Mouse (Mus musculus) layer of hippocampus, adult 2 months (tissue): ENCODE measurements around the gene Nanos1. TPM values are rescaled to one million over a fixed set of nuclear protein-coding genes. Genes with fewer than 3 reads are reported as not detected.

Source experiments
- DNase-seq, 2 experiments: peaks; one replicate each; pipeline ENCODE4 v3.0.0; 2022; ENCODE audit warnings: low spot score in 2 of 2
- H3K27ac ChIP-seq: fragments of 200-600 bp; 2 replicates; pipeline ENCODE4 v1.8.1; 2022
- H3K4me3 ChIP-seq: fragments of 200-600 bp; 2 replicates; pipeline ENCODE4 v1.8.1; 2022; ENCODE audit warnings: mild to moderate bottlenecking
- CTCF ChIP-seq: fragments of 200-600 bp; conservative IDR thresholded peaks from 2 replicates; pipeline ENCODE4 v1.8.1; 2022; ENCODE audit warnings: antibody characterized with exemption, mild to moderate bottlenecking, moderate library complexity
- microRNA-seq, 2 experiments: library from miRNA; unstranded; fragments of <30 nt; microRNA quantifications; one replicate each; pipeline ENCODE4 v1.2.0; 2021
- total RNA-seq, 2 experiments: library from RNA; stranded (reverse); gene quantifications; 2 replicates each; pipeline ENCODE4 v1.2.3; 2021

The Nanos1 gene
- total RNA-seq, 2 experiments from 2014 or later = 14.8 to 16.8 TPM

- no peak for DNase-seq
- Histone ChIP-seq H3K4me3 (peak overlapping the region; percentile 98), H3K27ac (peak overlapping the region; percentile 98)
- no peak for TF ChIP-seq CTCF
Observed at GRCm38 (mm10) chr19:60791164-60791563, 35.4 kb downstream of the Nanos1 start.

- no peak for TF ChIP-seq CTCF
- H3K27ac ChIP-seq = no peak overlapping the region
- H3K4me3 ChIP-seq = no peak overlapping the region
- DNase-seq = no peak
Observed at GRCm38 (mm10) chr19:60793170-60793707, 37.5 kb downstream of the Nanos1 start.

- peak; percentile 21 to 25 for DNase-seq
- Histone ChIP-seq H3K27ac (peak overlapping the region; percentile 54), H3K4me3 (no peak overlapping the region)
- TF ChIP-seq CTCF = no peak
Observed at GRCm38 (mm10) chr19:60795244-60795643, 39.5 kb downstream of the Nanos1 start.

GRCm38 (mm10) chr19:60797415-60797814 is 41.6 kb downstream of the Nanos1 start:
- DNase-seq = no peak
- Histone ChIP-seq H3K4me3 (no peak overlapping the region), H3K27ac (no peak overlapping the region)
- TF ChIP-seq CTCF = no peak

GRCm38 (mm10) chr19:60799867-60800569 is 44.2 kb downstream of the Nanos1 start:
- no peak for TF ChIP-seq CTCF
- no peak for DNase-seq
- H3K27ac ChIP-seq = no peak overlapping the region
- no peak overlapping the region for H3K4me3 ChIP-seq

- Histone ChIP-seq H3K27ac (no peak overlapping the region), H3K4me3 (no peak overlapping the region)
- no peak for TF ChIP-seq CTCF
- DNase-seq = no peak
Observed at GRCm38 (mm10) chr19:60804903-60805302, 49.1 kb downstream of the Nanos1 start.

Small RNA genes lying within 50 kb of the gene (microRNA-seq; reads per million reads assigned to microRNA genes)
- gene mmu-mir-3084-1 = 0 reads per million in 2 experiments

Other genes with a start within 250 kb of the Nanos1 start
- 10 to 100 TPM; 48.9 to 51.9 TPM for gene Cacul1, start 175.0 kb upstream of the Nanos1 start, total RNA-seq
- gene Eif3a, start 34.7 kb downstream of the Nanos1 start, total RNA-seq = 100 to 1,000 TPM; 105 to 106 TPM
- 10 to 100 TPM; 42.7 to 47.7 TPM for gene Fam45a, start 55.6 kb downstream of the Nanos1 start, total RNA-seq
- gene Sfxn4, start 105.5 kb downstream of the Nanos1 start, total RNA-seq = 10 to 100 TPM; 14.3 to 16.9 TPM
- 10 to 100 TPM; 73.5 to 75.2 TPM for gene Prdx3, start 118.6 kb downstream of the Nanos1 start, total RNA-seq
- 10 to 100 TPM; 10.4 to 11.5 TPM for gene Grk5, start 133.8 kb downstream of the Nanos1 start, total RNA-seq